ENCODE assay signal across 22 mouse cellular contexts in the genomic region with DNA sequence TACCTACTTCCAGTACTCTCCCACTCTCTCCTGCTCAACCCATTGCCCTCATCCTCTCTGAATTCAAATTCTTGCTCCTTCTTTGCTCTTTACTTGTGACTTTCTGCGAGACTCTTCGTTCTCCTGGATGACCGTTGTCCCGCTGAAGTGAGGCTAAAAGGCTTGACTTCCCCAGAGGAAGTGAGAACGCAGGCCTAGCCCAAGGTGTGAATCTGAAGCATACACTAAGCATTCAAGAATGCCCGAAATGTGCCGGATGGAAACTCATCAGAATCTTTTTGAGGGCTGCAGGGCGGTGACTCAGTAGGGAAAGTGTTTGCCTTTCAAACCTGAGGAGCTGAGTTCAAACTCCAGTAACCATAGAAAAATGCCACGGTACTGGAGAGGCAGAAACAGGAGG. TPM values are rescaled to one million over a fixed set of nuclear protein-coding genes. Genes with fewer than 3 reads are reported as not detected.
DNase-seq lines count a peak whose midpoint lies in the region; ATAC-seq lines count a peak whose summit lies in the region.
"Had no signal": no experiment of that assay in that cellular context is flagged by ENCODE, and none has a peak within 500 bp of the region (broad histone marks: within the 10 kb centered on the region; RNA-seq: fewer than 3 reads in every experiment).

No protein-coding gene starts in this region.

- ATAC-seq in heart, embryonic 13.5 days (ENCODE audit: extremely low read depth, insufficient number of reproducible peaks, low FRiP score, low TSS enrichment), result no peak
- ATAC-seq in kidney, embryonic 16.5 days (ENCODE audit: low FRiP score, low TSS enrichment), result no peak
- ATAC-seq: activated CD4-positive, CD25-positive, alpha-beta regulatory T cell, adult 4 months; forebrain, embryonic 15.5 days; inflammation-experienced regulatory T-cells, adult 6 months had no signal

- peak overlapping the region; percentile 73 for H3K27ac ChIP-seq in heart, embryonic 13.5 days (replicated peaks)
- peak overlapping the region; percentile 59 for H3K27ac ChIP-seq in kidney, embryonic 16.5 days (ENCODE audit: low read length)
- H3K27ac ChIP-seq: embryonic facial prominence, embryonic 10.5 days; forebrain, embryonic 15.5 days; hindbrain, embryonic 10.5 days; layer of hippocampus, adult 2 months; left cerebral cortex, adult 2 months; limb, embryonic 12.5 days; liver, embryonic 15.5 days; neural tube, embryonic 13.5 days had no signal

- H3K4me2 ChIP-seq in heart, embryonic 13.5 days, result 0 out of 2 replicates have a peak overlapping the region, but pooled peaks have one; percentile 30
- no peak overlapping the region for H3K4me2 ChIP-seq in kidney, embryonic 16.5 days (replicated peaks; ENCODE audit: low read depth, low read length)
- H3K4me2 ChIP-seq: forebrain, embryonic 15.5 days; limb, embryonic 12.5 days; liver, embryonic 15.5 days; neural tube, embryonic 13.5 days had no signal

- H3K4me1 ChIP-seq in heart, embryonic 13.5 days, result peaks cover 18% of the 10 kb centered on the region
- no peaks in the 10 kb centered on the region for H3K4me1 ChIP-seq in kidney, embryonic 16.5 days (ENCODE audit: insufficient read depth, low read length)
- H3K4me1 ChIP-seq: embryonic facial prominence, embryonic 10.5 days; hindbrain, embryonic 10.5 days; limb, embryonic 12.5 days had no signal

- WGBS in heart, embryonic 13.5 days, result 68% methylated on average over 9 of the region's 9 CpGs
- WGBS in kidney, embryonic 16.5 days, result 77% methylated on average over 9 of the region's 9 CpGs

- H3K9me3 ChIP-seq in heart, embryonic 13.5 days, result no peaks in the 10 kb centered on the region
- H3K9me3 ChIP-seq in kidney, embryonic 16.5 days (ENCODE audit: low read length), result no peaks in the 10 kb centered on the region
- H3K9me3 ChIP-seq: embryonic facial prominence, embryonic 10.5 days; forebrain, embryonic 15.5 days; hindbrain, embryonic 10.5 days; limb, embryonic 12.5 days; liver, embryonic 15.5 days; neural tube, embryonic 13.5 days had no signal

- H3K9ac ChIP-seq in heart, embryonic 13.5 days, result no peak overlapping the region
- no peak overlapping the region for H3K9ac ChIP-seq in kidney, embryonic 16.5 days (replicated peaks; ENCODE audit: low read length)
- H3K9ac ChIP-seq: forebrain, embryonic 15.5 days; limb, embryonic 12.5 days; liver, embryonic 15.5 days; neural tube, embryonic 13.5 days had no signal

- no peaks in the 10 kb centered on the region for H3K36me3 ChIP-seq in heart, embryonic 13.5 days
- H3K36me3 ChIP-seq in kidney, embryonic 16.5 days (ENCODE audit: insufficient read depth, low read length), result no peaks in the 10 kb centered on the region
- H3K36me3 ChIP-seq: embryonic facial prominence, embryonic 10.5 days; forebrain, embryonic 15.5 days; hindbrain, embryonic 10.5 days; limb, embryonic 12.5 days; liver, embryonic 15.5 days; neural tube, embryonic 13.5 days had no signal

- intact Hi-C loops in heart, postnatal 14 days (cut with DNase I), result no loop called here

- no peaks in the 10 kb centered on the region for H3K27me3 ChIP-seq in heart, embryonic 13.5 days (replicated peaks)
- no peaks in the 10 kb centered on the region for H3K27me3 ChIP-seq in kidney, embryonic 16.5 days (ENCODE audit: insufficient read depth, low read length)
- H3K27me3 ChIP-seq: forebrain, embryonic 15.5 days; limb, embryonic 12.5 days; neural tube, embryonic 13.5 days had no signal

- no peak overlapping the region for H3K4me3 ChIP-seq in heart, embryonic 13.5 days
- H3K4me3 ChIP-seq in kidney, embryonic 16.5 days (ENCODE audit: low read length), result no peak overlapping the region
- H3K4me3 ChIP-seq: embryonic facial prominence, embryonic 10.5 days; erythroblast, embryonic 14.5 days; forebrain, embryonic 15.5 days; hindbrain, embryonic 10.5 days; layer of hippocampus, adult 2 months; left cerebral cortex, adult 2 months; limb, embryonic 12.5 days; liver, embryonic 15.5 days; neural tube, embryonic 13.5 days had no signal

- no peak for DNase-seq in heart, postnatal 14 days
- DNase-seq in kidney, adult 11 months, result no peak
- peak; percentile 51 for DNase-seq in 3134 (ENCODE audit: extremely low read depth, insufficient read length, low spot score)
- DNase-seq in NIH3T3 (ENCODE audit: low read depth), result peak; percentile 14
- DNase-seq in spleen, postnatal 4 days (ENCODE audit: low spot score in 2 of 2), result no peak
- no peak for DNase-seq in layer of hippocampus, postnatal 36 days
- DNase-seq: right cerebral cortex, postnatal 4 days had no signal

RNA-seq across cellular contexts. Expression of a gene that starts 7.6 kb away (rescaled TPM):
- 9.0 and 9.1 TPM in 2 replicates for polyA plus RNA-seq in heart, embryonic 13.5 days (2015; fragmentation: Nextera tagmentation; extraction: Ambion mirVana)
- 1 to 10 TPM; 4.8 to 6.1 TPM for total RNA-seq in heart, postnatal 14 days (2021)
- polyA plus RNA-seq in kidney, embryonic 16.5 days (2015; fragmentation: Nextera tagmentation; extraction: Ambion mirVana), result 13.0 and 13.1 TPM in 2 replicates
- total RNA-seq in layer of hippocampus, postnatal 36 days (2021), result 1 to 10 TPM in 1 of 2 experiments, under 1 TPM in 1; 0.63 to 1.3 TPM
- total RNA-seq: monocyte, adult 5-6 weeks had no signal
- polyA plus RNA-seq: activated CD4-positive, CD25-positive, alpha-beta regulatory T cell, adult 4 months had no signal

RNA-seq across cellular contexts. Expression of a gene that starts 7.7 kb away (rescaled TPM):
- polyA plus RNA-seq in heart, embryonic 13.5 days (2015; fragmentation: Nextera tagmentation; extraction: Ambion mirVana), result not detected in 2 replicates
- total RNA-seq in heart, postnatal 14 days (2021), result not detected
- not detected in 2 replicates for polyA plus RNA-seq in kidney, embryonic 16.5 days (2015; fragmentation: Nextera tagmentation; extraction: Ambion mirVana)
- total RNA-seq in layer of hippocampus, postnatal 36 days (2021), result not detected
- total RNA-seq: gastrocnemius, adult 8-10 months; layer of hippocampus, adult 2 months; left cerebral cortex, adult 2 months; monocyte, adult 5-6 weeks had no signal
- polyA plus RNA-seq: activated CD4-positive, CD25-positive, alpha-beta regulatory T cell, adult 4 months; embryonic facial prominence, embryonic 10.5 days; erythroblast, embryonic 14.5 days; forebrain, embryonic 15.5 days; hindbrain, embryonic 10.5 days; inflammation-experienced regulatory T-cells, adult 6 months; limb, embryonic 12.5 days; liver, embryonic 15.5 days; neural tube, embryonic 13.5 days had no signal

RNA-seq across cellular contexts. Expression of a gene that starts 14.1 kb away (rescaled TPM):
- polyA plus RNA-seq in heart, embryonic 13.5 days (2015; fragmentation: Nextera tagmentation; extraction: Ambion mirVana), result 23.1 and 25.4 TPM in 2 replicates
- 1 to 10 TPM; 7.8 to 9.5 TPM for total RNA-seq in heart, postnatal 14 days (2021)
- polyA plus RNA-seq in kidney, embryonic 16.5 days (2015; fragmentation: Nextera tagmentation; extraction: Ambion mirVana), result 43.2 and 44.8 TPM in 2 replicates
- total RNA-seq in layer of hippocampus, postnatal 36 days (2021), result 10 to 100 TPM; 21.7 to 25.0 TPM

RNA-seq across cellular contexts. Expression of a gene that starts 31.8 kb away (rescaled TPM):
- polyA plus RNA-seq in heart, embryonic 13.5 days (2015; fragmentation: Nextera tagmentation; extraction: Ambion mirVana), result 0.04 TPM in 1 of 2 replicates, not detected in the other
- under 1 TPM in 1 of 2 experiments, not detected in 1; 0.07 TPM for total RNA-seq in heart, postnatal 14 days (2021)
- polyA plus RNA-seq in kidney, embryonic 16.5 days (2015; fragmentation: Nextera tagmentation; extraction: Ambion mirVana), result 0.07 and 0.09 TPM in 2 replicates
- total RNA-seq in layer of hippocampus, postnatal 36 days (2021), result 10 to 100 TPM; 42.0 to 46.5 TPM
- total RNA-seq: gastrocnemius, adult 8-10 months; monocyte, adult 5-6 weeks had no signal
- polyA plus RNA-seq: inflammation-experienced regulatory T-cells, adult 6 months; liver, embryonic 15.5 days had no signal

RNA-seq across cellular contexts. Expression of a gene that starts 51.2 kb away (rescaled TPM):
- polyA plus RNA-seq in heart, embryonic 13.5 days (2015; fragmentation: Nextera tagmentation; extraction: Ambion mirVana), result 87.0 and 93.9 TPM in 2 replicates
- total RNA-seq in heart, postnatal 14 days (2021), result 10 to 100 TPM; 81.3 to 82.5 TPM
- 135 and 143 TPM in 2 replicates for polyA plus RNA-seq in kidney, embryonic 16.5 days (2015; fragmentation: Nextera tagmentation; extraction: Ambion mirVana)
- 100 to 1,000 TPM; 154 to 160 TPM for total RNA-seq in layer of hippocampus, postnatal 36 days (2021)

Comparison
In these comparisons a context has a peak if more than half of its experiments do, and no peak if none do; other contexts are left out.
1. DNase-seq: peak in 3134 (single experiment) and NIH3T3 (single experiment); none in heart, postnatal 14 days (0 of 2), kidney, adult 11 months (single experiment), spleen, postnatal 4 days (0 of 2) and layer of hippocampus, postnatal 36 days (0 of 2).